Mouse (Mus musculus) stomach, embryonic 16.5 days (tissue): Measurements from ENCODE around the gene Krtap26-1. TPM values are rescaled to one million over a fixed set of nuclear protein-coding genes. Genes with fewer than 3 reads are reported as not detected.

ENCODE experiments used
- ATAC-seq: fragments of 200-750 bp; cut with Nextera tagmentation; 2 replicates; pipeline ENCODE4 v1.8.0; 2017; ENCODE audit warnings: moderate number of reproducible peaks, moderate TSS enrichment; ENCODE audit not compliant: insufficient read depth, low FRiP score
- H3K27ac ChIP-seq: fragments of 300-500 bp; sonication (generic); 2 replicates; pipeline ENCODE4 v1.5.1; 2014; ENCODE audit warnings: low read length
- H3K27me3 ChIP-seq: fragments of 300-500 bp; sonication (generic); 2 replicates; pipeline ENCODE4 v1.6.1; 2014; ENCODE audit warnings: low read length, control low read depth, mixed read lengths; ENCODE audit not compliant: control insufficient read depth, insufficient read depth
- H3K36me3 ChIP-seq: fragments of 300-500 bp; sonication (generic); 2 replicates; pipeline ENCODE4 v1.6.1; 2014; ENCODE audit warnings: low read length; ENCODE audit not compliant: control insufficient read depth, insufficient read depth
- H3K4me1 ChIP-seq: fragments of 300-500 bp; sonication (generic); 2 replicates; pipeline ENCODE4 v1.6.1; 2014; ENCODE audit warnings: low read length, control low read depth, mixed read lengths; ENCODE audit not compliant: control insufficient read depth, insufficient read depth
- H3K4me2 ChIP-seq: fragments of 300-500 bp; sonication (generic); 2 replicates; pipeline ENCODE4 v1.6.1; 2014; ENCODE audit warnings: low read depth, low read length, mixed read lengths
- H3K4me3 ChIP-seq: fragments of 300-500 bp; sonication (generic); replicated peaks from 2 replicates; pipeline ENCODE4 v1.5.1; 2014; ENCODE audit warnings: mild to moderate bottlenecking, low read length
- H3K9ac ChIP-seq: fragments of 300-500 bp; sonication (generic); 2 replicates; pipeline ENCODE4 v1.6.1; 2014; ENCODE audit warnings: low read length
- H3K9me3 ChIP-seq: fragments of 300-500 bp; sonication (generic); replicated peaks from 2 replicates; pipeline ENCODE4 v1.6.1; 2016; ENCODE audit warnings: low read length, control low read depth; ENCODE audit not compliant: control insufficient read depth
- WGBS: fragments of 180-500 bp; shearing (Covaris S2); extraction: QIAGEN DNeasy Blood & Tissue Kit; methylation state at CpG from one replicate; pipeline ENCODE4 v1.1.7; 2014; 5-methylcytosine and 5-hydroxymethylcytosine counted together
- polyA plus RNA-seq: library from polyadenylated mRNA; unstranded; fragments of >200 nt; fragmentation: Nextera tagmentation; extraction: Ambion mirVana; gene quantifications from 2 replicates; pipeline ENCODE4 v1.2.1, GENCODE M21; 2015

The Krtap26-1 gene
- not detected in 2 replicates for polyA plus RNA-seq

DNA sequence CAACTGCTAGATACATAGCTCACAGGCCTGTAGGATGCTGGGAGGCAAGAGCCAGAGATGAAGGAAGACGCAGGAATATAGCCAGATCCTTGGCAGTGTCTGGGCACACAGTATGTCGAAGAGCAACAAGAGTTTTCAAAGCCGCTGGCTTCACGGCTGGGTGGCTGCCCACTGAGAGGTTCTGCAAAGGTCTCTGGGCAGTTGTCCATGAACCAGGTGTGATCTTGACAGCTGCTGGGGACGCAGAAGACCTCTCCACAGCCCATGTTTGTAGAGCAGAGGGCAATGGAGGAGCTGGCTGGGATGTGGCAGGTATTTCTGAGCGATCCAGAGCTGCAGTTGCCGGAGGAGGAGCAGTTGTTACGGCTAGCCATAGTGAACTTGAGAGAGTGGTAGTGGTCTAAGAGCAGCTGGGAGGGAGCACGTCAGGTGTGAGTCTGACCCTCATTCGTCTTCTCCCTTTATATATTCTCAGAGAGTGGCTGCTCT lies at the start of gene Krtap26-1:
TSS of gene Krtap26-1 (minus strand) at position 439 of the 489 bp plus-strand sequence.
- Histone ChIP-seq H3K9me3 (no peaks in the 10 kb centered on the region), H3K4me1 (no peaks in the 10 kb centered on the region), H3K27ac (no peak within 1 kb of the TSS), H3K9ac (no peak within 1 kb of the TSS), H3K4me2 (no peak within 1 kb of the TSS), H3K4me3 (no peak within 1 kb of the TSS), H3K36me3 (no peaks in the 10 kb centered on the region), H3K27me3 (no peaks in the 10 kb centered on the region)
- WGBS: 82% methylated on average over 10 of the region's 10 CpGs
- no peak for ATAC-seq

DNA sequence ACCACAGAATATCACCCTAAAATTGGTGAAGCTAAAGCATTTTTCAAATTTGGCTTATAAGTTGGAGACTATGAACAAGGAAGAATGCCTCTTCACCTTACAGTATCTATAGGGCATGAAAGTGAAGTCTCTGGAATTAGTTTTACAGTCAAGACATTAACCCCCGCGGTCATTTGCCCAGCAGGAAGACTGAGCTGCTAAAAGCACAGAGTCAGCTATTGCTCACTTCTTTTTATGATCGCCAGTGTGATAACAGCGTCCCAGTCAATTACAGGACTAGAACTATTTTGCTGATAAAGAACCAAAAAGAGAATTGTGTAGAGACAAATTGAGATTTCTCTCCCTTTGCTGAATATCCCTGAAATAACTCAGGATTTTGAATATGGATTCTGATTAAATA lies 48.7 kb upstream of the Krtap26-1 start:
- Histone ChIP-seq H3K9me3 (no peaks in the 10 kb centered on the region), H3K4me2 (no peak overlapping the region), H3K4me3 (no peak overlapping the region), H3K4me1 (no peaks in the 10 kb centered on the region), H3K27ac (no peak overlapping the region), H3K9ac (no peak overlapping the region), H3K27me3 (no peaks in the 10 kb centered on the region), H3K36me3 (no peaks in the 10 kb centered on the region)
- ATAC-seq: no peak
- WGBS: 80% methylated on average over 4 of the region's 4 CpGs

DNA sequence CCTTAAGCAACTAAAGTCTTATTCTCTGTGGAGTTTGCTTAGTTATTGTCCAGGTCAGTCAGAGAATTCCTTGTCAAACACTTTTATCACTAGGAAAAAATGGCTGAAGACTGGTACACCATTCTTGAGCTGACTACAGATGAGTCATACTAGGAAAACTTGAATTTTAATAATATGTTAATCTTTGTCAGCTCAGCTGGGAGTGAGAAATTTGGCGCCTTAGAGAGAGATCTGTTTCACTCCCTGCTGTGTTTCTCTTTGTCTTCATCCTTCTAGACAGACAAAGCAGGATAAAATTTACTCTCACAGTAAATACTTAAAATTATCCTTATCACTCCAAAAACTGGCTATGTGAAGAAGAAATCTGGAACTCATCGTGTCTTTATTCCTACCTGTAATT lies 33.7 kb upstream of the Krtap26-1 start:
- H3K36me3 ChIP-seq: no peaks in the 10 kb centered on the region
- no peak overlapping the region for H3K9ac ChIP-seq
- H3K4me3 ChIP-seq: no peak overlapping the region
- no peak for ATAC-seq
- no peaks in the 10 kb centered on the region for H3K27me3 ChIP-seq
- 41% methylated on average over 2 of the region's 2 CpGs for WGBS
- no peak overlapping the region for H3K27ac ChIP-seq
- H3K4me1 ChIP-seq: no peaks in the 10 kb centered on the region
- H3K9me3 ChIP-seq: no peaks in the 10 kb centered on the region
- H3K4me2 ChIP-seq: no peak overlapping the region

DNA sequence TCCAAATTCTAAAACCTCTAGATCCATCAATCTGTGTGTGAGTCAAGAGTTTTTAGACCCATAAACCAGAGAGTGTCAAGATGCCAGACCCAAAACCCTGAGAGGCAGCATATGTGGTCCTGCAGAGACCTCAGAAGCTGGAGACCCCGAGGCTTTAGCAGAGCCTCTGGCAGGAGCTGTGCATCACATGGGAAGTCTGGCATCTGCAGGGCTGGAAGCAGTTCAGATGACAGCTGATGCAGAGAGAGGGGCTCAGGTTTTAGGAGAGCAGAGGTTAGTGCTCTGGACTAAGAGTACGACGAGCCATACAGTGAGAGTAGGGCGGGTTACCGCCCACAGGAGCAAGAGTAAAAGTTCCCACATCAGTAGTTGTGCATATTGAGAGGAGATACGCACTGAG lies 31.5 kb upstream of the Krtap26-1 start:
- no peak for ATAC-seq
- no peaks in the 10 kb centered on the region for H3K36me3 ChIP-seq
- H3K9me3 ChIP-seq: no peaks in the 10 kb centered on the region
- 76% methylated on average over 6 of the region's 6 CpGs for WGBS
- H3K9ac ChIP-seq: no peak overlapping the region
- H3K4me2 ChIP-seq: no peak overlapping the region
- no peak overlapping the region for H3K27ac ChIP-seq
- H3K4me3 ChIP-seq: no peak overlapping the region
- H3K4me1 ChIP-seq: no peaks in the 10 kb centered on the region
- H3K27me3 ChIP-seq: no peaks in the 10 kb centered on the region

DNA sequence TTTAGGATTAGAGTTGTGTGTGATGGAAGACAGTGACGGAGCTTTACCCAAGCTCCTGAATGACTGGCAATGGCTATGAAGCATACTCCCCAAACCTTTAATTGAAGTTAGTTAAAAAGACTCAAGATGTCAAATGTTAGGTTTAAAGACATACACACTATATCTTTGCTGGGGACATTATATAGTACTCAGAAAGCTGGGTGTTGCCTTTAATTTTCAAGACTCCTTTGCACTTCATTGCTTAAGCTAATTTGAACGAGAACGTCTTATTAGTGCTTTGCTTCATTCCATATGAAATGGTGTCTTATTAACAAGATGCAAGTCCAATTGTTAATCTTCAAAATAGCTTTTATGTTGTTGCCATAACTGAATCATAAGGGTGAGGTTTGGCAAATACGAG lies 24.0 kb upstream of the Krtap26-1 start, which contains the start of gene Krtap27-1:
TSS of gene Krtap27-1 (minus strand) at position 101 of the 400 bp plus-strand sequence.
- Histone ChIP-seq H3K4me1 (no peaks in the 10 kb centered on the region), H3K4me2 (no peak within 1 kb of the TSS), H3K27ac (no peak within 1 kb of the TSS), H3K9me3 (no peaks in the 10 kb centered on the region), H3K36me3 (no peaks in the 10 kb centered on the region), H3K4me3 (no peak within 1 kb of the TSS), H3K27me3 (no peaks in the 10 kb centered on the region), H3K9ac (no peak within 1 kb of the TSS)
- 87% methylated on average over 4 of the region's 4 CpGs for WGBS
- ATAC-seq: no peak

DNA sequence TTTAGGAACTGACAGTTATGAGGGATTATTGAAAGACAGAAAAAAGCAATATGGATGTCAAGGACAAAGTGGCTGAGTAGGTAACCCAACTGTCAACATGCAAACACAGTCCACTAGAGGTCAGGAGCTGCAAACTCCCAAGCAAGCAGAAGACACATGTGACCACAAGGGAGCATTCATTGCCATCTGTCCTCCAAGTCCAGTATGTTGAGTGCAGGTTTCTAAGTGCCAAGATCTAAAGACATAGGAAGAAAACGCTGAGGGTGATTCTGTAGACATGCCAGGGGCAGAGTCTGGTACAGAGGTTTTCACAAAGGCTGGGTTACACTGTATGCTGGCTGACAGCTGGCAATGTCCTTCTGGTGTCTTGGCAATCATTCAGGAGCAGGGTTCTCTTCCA lies 9.8 kb upstream of the Krtap26-1 start:
- ATAC-seq: no peak
- H3K36me3 ChIP-seq: no peaks in the 10 kb centered on the region
- H3K27ac ChIP-seq: no peak overlapping the region
- no peak overlapping the region for H3K4me2 ChIP-seq
- H3K4me3 ChIP-seq: no peak overlapping the region
- H3K9me3 ChIP-seq: no peaks in the 10 kb centered on the region
- H3K4me1 ChIP-seq: no peaks in the 10 kb centered on the region
- H3K9ac ChIP-seq: no peak overlapping the region
- no peaks in the 10 kb centered on the region for H3K27me3 ChIP-seq
- whole genome bisulfite sequencing: 36% methylated on average over 1 of the region's 1 CpGs

DNA sequence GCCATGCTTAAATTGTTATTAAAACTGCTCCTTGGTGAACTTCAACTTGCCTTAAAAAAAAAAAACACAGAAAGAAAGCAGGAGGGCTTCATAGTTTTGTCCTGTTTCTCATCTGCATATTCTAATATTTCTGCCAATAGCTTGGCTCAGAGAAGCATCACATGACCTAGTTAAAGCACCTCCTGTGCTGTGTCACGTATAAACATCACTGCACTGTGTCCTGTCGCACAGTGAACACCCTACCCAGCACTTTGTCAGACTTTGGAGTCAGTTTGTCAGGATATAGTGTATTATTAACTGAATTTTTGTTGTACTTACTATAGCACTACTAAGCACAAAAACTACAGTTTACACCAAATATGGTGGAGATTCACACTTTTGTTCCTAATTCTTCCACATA lies 4.4 kb upstream of the Krtap26-1 start:
- Histone ChIP-seq H3K4me1 (no peaks in the 10 kb centered on the region), H3K27ac (no peak overlapping the region), H3K9ac (no peak overlapping the region), H3K4me3 (no peak overlapping the region), H3K27me3 (no peaks in the 10 kb centered on the region), H3K4me2 (no peak overlapping the region), H3K36me3 (no peaks in the 10 kb centered on the region), H3K9me3 (no peaks in the 10 kb centered on the region)
- 52% methylated on average over 2 of the region's 2 CpGs for WGBS
- ATAC-seq: no peak

DNA sequence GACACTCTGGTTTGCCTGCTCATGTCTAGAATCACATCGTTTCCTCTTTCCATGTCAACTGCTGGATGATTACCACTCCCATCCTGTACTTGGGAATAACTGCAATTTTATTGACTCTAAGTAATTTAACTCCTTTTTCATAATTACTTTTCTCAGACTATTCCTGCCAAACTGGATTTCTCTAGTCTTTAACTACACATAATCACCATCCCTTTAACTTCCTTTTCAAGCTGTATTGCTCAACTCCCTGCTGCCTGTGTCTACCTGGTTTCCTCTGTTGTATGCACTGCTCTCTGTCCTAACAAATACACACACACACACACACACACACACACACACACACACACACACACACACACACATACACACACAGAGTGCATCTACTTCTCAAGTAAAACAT lies 3.5 kb upstream of the Krtap26-1 start:
- no peak overlapping the region for H3K9ac ChIP-seq
- no peak for ATAC-seq
- H3K36me3 ChIP-seq: no peaks in the 10 kb centered on the region
- no peaks in the 10 kb centered on the region for H3K27me3 ChIP-seq
- no peak overlapping the region for H3K27ac ChIP-seq
- no peak overlapping the region for H3K4me3 ChIP-seq
- H3K9me3 ChIP-seq: no peaks in the 10 kb centered on the region
- no peaks in the 10 kb centered on the region for H3K4me1 ChIP-seq
- H3K4me2 ChIP-seq: no peak overlapping the region
- 66% methylated on average over 1 of the region's 1 CpGs for WGBS

DNA sequence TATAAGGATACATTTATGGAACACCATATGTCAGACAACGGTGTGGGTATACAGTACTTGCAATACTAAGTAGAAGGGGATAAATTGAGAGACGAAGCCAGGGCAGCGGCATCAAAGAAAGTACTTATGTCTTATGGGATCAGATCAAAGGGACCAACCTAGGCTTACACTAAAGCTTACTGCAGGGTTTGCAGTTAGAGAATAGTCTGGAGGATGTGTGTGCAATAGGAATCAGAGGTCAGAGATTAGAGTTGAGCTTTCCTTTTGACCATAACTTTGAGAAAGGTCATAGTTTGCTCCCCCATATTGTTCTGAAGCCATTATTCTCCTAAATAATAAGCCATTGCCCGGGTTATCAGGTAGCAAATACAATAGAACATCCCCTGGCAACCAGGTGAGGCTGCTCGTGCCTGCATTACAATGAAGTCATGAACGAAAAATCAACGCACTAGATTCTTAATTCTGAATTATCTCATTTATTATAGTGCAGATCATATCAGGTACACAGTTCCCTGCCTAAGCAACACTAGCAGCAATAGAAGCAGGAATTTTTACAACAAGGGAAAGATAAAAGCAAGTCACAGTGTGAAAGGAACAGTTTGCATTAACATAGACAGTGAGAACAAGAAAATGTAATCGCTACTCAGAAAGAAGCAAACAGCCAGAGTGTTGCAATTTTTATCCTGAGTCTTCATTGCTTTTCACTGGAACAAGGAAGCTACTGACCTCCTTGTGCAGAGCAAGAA lies 1.1 kb downstream of the Krtap26-1 start:
- ATAC-seq: no peak
- no peak overlapping the region for H3K4me2 ChIP-seq
- no peaks in the 10 kb centered on the region for H3K4me1 ChIP-seq
- H3K4me3 ChIP-seq: no peak overlapping the region
- H3K9me3 ChIP-seq: no peaks in the 10 kb centered on the region
- no peaks in the 10 kb centered on the region for H3K27me3 ChIP-seq
- no peaks in the 10 kb centered on the region for H3K36me3 ChIP-seq
- no peak overlapping the region for H3K9ac ChIP-seq
- no peak overlapping the region for H3K27ac ChIP-seq
- WGBS: 70% methylated on average over 8 of the region's 8 CpGs
